Mouse (Mus musculus): Measurements from ENCODE around the gene Gm5072. TPM values are rescaled to one million over a fixed set of nuclear protein-coding genes. Genes with fewer than 3 reads are reported as not detected.
"Not testable (repeated sequence)": the region's sequence is repeated elsewhere in the genome, so short reads cannot be mapped to it uniquely, and the experiment has no call there.

Gene Gm5072
- total RNA-seq (2021), result not detected
- long read RNA-seq, experiment 1, result 0 reads
- long read RNA-seq, experiment 2, result 0 reads

DNA sequence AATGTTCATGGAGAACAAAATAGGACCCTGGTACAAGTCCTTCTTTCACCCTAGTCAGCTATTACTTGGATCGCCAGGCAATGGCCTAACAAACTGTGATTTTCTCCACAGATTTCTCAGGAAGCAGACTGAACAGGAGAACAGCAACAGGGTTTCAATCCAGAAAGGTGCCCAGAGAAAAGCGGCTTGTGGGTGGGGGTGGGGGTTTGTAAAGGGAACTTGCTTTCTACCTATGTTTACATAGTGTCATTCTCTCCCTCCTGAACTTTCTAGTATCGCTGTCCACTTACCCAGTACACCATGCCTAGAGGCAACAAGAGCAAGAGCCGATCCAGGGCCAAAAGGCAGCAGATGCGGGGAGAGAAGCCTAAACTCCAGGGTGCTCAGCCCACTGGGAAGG, at the start of gene Gm5072:
Gene Gm5072 (plus strand): TSS at position 301 of the 400 bp plus-strand sequence.
- DNase-seq; intact Hi-C loops (cut with DNase I); H3K4me3 ChIP-seq; H3K27ac ChIP-seq: not testable (repeated sequence)

Other genes starting within 250 kb of the Gm5072 start
- gene Mageb2, start 60.8 kb upstream of the Gm5072 start, total RNA-seq (2021), result not detected
- not detected for gene Gm8914, start 87.6 kb downstream of the Gm5072 start, total RNA-seq (2021)
- not detected for gene 1700084M14Rik, start 183.4 kb downstream of the Gm5072 start, total RNA-seq (2021)
- gene Gm14781, start 239.7 kb downstream of the Gm5072 start, total RNA-seq (2021), result not detected

Data from gastrocnemius, adult 2 months (tissue).